Mouse (Mus musculus) frontal cortex, adult (tissue): ENCODE measurements at regions not wholly inside any gene's neighbourhood (a gene's known extent, or its start where the extent isn't known, plus 50 kb on each side); places are given as distances from the start of the nearest gene placed in this dataset.

Experiments
- ATAC-seq: cut with Nextera tagmentation; 2 replicates; pipeline ENCODE4 v1.9.2; 2017; ENCODE audit warnings: mild to moderate bottlenecking, moderate library complexity, mixed read lengths; ENCODE audit not compliant: low TSS enrichment

DNA sequence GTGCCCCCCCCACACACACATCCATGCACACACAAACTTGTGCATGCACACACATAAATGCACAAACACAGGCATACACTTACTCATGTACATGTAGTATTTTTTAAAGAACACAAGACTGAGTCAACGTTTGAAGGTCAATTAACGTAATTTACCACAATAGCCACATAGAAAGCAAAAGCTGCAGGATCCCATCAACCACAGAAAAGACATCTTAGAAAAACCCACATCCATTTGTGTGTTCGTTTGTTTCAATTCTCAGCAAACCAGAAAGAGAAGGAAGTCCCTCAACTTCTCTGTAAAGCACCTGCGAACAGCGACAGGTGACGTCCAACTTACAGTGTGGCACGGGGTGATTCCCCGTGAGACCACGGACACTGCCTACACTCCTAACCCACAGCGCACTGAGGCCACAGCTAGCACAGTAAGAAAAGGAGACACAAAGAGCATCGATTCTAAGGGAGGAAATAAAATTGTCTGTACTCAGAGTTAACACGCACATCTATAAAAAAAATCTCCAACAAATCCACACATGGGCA, 53.8 kb downstream of the Dio3 start:
- no peak for ATAC-seq

GRCm38 (mm10) chr12:110334609-110335008, 55.7 kb downstream of the Dio3 start:
- ATAC-seq, result no peak

- ATAC-seq, result no peak
Observed at GRCm38 (mm10) chr12:110344280-110344827, 65.5 kb downstream of the Dio3 start.

DNA sequence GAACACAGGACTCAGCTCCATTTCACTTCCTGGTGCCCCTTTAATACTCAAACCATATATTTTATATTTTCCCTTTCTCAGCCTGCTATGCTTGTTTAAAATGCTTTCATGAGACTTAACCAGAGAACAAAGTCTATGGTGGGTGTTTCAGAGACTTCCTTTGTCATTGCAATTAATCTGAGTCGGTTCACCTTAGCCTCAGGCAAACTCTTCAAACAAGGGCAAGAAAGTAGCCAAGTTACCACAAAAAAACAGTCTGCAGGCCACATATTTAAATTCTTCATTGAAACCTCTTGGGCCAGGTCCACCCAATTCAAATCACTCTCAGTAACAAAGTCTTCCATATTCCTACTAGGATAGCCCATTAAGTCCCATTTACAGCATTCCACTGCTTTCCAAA, 70.8 kb downstream of the Dio3 start:
- no peak for ATAC-seq

DNA sequence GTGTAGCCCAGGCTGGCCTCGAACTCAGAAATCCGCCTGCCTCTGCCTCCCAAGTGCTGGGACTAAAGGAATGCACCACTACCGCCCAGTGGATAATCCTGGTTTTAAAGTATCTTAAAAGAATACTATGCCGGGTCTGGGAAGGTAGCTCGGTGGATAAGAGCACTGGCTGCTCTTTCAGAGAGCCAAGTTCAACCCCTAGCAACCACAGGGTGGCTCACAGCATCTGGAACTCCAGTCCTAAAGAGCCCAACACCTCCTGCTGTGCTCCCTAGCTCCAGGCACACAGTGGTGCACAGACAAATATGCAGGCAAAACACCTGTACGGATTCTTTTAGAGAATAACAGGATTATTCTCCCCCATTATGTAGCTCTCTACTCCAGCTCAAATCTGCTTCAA, 77.0 kb downstream of the Dio3 start:
- no peak for ATAC-seq

DNA sequence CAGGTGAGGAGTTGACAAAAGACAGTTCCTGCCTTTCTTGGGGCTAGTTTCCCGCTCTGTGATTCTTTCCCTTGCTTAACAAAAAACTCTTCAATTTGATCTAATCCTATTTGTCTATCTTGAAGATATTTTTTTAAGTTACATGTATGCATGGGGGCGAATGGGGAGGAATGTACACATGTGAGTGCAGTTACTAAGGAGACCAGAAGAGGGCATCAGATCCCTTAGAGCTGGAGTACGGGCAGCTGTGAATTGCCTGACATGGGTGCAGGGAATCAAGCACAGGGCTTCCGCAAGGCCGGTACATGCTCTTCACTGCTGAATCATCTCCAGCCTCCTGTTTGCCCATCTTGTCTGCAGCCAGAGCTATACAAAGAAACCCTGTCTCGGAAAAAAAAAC, 79.8 kb upstream of the Ppp2r5c start:
- ATAC-seq, result no peak

DNA sequence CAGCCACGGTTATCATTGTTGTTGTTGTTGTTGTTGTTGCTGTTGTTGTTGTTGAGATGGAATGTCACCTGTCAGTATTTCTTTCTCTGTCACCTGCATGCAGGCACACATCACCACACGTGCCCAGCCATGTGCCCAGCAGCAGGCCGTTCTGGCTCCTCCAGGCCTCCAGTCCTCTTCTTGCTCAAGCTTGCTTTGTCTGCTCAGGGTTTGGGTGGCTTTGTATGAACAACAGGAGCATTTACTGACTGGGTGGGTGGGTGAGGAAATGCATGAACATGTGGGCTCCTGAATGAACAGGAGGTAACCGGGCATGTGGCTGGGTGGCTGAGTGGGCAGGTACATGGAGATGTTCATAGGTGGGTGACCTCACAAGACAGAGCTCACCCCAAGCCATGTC, 79.1 kb upstream of the Ppp2r5c start:
- ATAC-seq, result no peak

DNA sequence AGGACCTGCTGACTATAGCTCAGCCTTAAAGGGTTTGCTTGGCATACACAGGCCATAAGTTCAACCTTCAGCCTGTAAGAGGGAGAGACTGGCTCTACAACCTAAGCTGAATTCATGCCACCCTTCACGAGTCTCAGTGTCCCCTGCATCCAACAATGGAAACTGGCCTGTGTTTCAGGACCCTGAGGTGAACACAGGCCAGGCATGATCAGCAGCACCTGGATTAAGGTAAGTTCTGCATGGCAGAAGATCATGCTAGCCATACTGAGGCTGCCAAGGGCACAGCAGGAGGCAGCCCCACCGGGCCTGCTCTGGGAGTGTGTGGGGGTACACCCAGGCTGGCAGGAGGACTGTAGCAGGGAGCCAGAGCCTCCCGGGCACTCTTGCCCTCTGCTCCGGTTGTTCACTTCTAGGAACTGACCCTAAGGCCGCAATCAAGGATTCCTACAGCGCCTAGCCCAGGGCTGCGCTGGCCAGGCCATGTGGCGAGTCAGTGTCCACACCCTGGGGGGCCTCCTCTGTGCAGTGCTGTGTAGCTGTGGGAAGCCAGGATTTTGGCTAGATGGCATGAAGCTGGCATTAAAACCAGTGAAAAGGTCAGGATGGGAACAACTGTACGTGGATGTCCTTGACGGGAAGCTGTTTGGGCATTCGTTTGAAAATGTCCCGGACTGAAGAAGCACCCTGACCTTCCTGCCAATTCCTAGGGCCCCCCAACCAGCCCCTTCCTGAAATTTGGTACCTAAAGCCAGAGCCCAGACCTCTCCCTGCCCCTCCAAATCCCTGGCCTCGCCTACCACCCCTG, 74.8 kb upstream of the Ppp2r5c start:
- ATAC-seq, result no peak

DNA sequence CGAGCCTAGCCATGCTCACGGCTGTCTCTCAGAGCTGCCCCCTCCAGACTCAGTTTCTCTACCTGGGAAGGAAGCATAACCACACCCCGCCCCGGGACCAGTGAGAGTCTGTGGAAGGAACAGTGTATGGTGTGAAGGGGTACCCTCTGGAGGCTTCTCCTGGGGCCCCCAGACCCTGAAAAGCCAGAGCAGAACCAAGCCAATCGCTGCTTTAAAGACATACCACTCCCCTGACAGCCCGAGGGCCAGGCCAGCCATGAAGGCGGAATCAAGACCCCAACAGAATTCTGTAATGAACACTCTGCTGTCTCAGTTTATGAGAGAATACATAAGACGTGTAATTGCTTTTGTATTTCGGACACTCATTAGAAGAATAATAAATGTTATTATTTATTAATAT, 73.9 kb upstream of the Ppp2r5c start:
- ATAC-seq, result no peak

GRCm38 (mm10) chr12:110373408-110374065, 73.4 kb upstream of the Ppp2r5c start:
- peak; percentile 82 for ATAC-seq

DNA sequence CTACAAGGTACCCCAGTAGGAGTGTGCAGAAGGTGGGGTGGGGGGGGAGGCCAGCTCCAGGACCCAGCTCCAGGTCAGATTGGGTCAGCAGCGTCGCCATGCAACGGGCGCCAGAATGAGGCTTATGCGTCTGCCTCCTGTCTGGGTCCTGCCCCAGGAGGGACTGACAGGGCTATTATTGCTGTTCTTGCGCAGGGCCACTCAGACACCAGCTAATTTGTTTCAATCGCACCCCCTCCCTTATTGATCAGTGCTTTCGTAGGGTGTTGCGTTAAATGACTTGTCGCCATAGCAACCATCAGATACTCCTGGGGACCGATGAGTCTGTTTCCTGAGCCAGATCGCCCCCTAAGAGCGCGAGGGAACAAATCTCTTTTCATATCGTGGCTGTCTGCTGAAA, 71.8 kb upstream of the Ppp2r5c start:
- ATAC-seq, result no peak

DNA sequence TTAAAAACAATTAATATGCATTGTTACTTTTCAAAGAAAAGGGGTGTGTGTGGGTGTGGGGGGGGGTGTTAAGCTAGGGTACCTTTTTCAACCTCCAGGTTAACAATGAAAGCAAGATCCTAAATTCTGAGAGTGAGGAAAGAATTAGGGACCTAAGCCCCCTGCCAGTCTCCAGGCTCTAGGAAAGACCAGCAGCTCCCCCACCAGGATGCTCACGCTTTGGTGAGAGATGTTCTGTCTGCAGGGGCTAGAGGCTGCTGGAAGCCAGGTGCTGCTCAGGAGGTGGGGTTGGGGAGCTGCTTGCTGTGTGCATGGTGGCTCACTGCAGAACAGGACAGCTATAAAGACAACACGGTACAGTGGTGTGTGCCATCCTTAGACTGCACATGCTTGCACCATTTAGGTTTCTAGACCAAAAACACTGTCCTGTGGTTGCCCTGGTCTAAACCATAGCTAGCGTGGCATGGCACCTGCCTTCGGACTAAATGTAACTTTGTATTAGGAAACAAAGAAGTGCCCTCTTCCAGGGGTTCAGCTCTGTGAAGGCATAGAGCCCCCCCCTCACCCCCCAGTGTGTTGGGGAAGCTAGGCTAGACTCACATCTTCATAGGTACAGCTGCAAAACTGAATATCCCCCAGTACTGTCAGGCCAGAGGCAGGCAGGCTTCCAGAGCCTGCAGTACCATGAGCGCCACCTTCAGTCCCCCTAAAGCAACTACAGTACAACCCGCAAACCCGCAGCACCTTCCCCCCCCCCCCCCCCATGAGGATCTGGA, 70.7 kb upstream of the Ppp2r5c start:
- 0 out of 2 replicates have a peak, but pooled peaks have one; percentile 17 for ATAC-seq

- ATAC-seq, result no peak
Observed at GRCm38 (mm10) chr12:110376838-110377150, 70.1 kb upstream of the Ppp2r5c start.

DNA sequence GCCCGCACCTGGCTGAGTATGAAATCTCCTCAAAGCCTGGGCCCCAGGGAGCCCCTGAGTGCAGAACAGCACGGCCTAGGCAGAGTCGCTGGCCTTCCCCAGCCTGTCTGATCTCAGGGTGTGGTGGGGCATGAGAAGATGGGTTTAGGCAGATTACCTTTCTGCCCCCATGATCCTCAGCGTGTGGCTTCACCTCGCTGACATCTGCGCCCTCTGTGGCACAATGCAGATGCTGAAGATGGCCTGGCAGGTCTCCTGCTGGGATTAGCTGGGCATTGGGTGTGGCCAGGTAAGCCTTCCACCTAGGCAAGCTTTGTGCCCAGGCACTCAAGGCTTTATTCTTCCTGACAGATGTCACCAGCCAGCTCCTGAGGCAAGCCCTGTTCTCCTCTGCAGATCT, 69.6 kb upstream of the Ppp2r5c start:
- no peak for ATAC-seq

DNA sequence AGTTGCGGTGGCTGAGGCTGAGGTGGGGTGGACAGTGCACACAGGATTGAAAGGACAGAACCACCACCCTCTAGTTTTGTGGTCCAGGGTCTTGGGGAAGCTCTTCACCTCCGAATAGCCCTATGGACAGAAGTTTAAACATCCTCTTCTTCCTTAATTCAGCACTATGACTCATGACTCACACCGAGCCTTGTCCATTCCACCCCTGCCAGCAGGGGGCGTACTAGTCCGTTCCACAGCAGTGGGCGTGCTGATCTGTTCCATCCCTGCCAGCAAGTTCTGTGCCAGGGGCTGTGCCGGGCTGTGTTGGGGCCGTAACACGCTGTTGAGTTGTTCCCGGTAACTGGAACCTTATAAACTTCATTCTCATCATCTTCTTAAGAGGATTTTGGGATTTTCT, 69.2 kb upstream of the Ppp2r5c start:
- no peak for ATAC-seq

GRCm38 (mm10) chr12:110378302-110378701, 68.6 kb upstream of the Ppp2r5c start:
- no peak for ATAC-seq

- no peak for ATAC-seq
Observed at GRCm38 (mm10) chr12:110379721-110380120, 67.2 kb upstream of the Ppp2r5c start.

- peak; percentile 73; the same call in 1 of the 2 replicates for ATAC-seq
Observed at GRCm38 (mm10) chr12:110380831-110381750, 65.8 kb upstream of the Ppp2r5c start.

GRCm38 (mm10) chr12:110385031-110385430, 61.9 kb upstream of the Ppp2r5c start:
- ATAC-seq, result no peak

- ATAC-seq, result no peak
Observed at GRCm38 (mm10) chr12:110385801-110386599, 60.9 kb upstream of the Ppp2r5c start.
